Mouse (Mus musculus) erythroblast, embryonic 14.5 days (primary cell): ENCODE measurements around the gene Defb41. TPM values are rescaled to one million over a fixed set of nuclear protein-coding genes. Genes with fewer than 3 reads are reported as not detected.
"Not testable (repeated sequence)": the region's sequence is repeated elsewhere in the genome, so short reads cannot be mapped to it uniquely, and the experiment has no call there.

ENCODE experiments used
- H3K27me3 ChIP-seq: 2 replicates; pipeline ENCODE4 v1.6.1; 2012; ENCODE audit warnings: inconsistent platforms; ENCODE audit not compliant: control insufficient read depth
- H3K36me3 ChIP-seq: 2 replicates; pipeline ENCODE4 v1.6.1; 2012; ENCODE audit warnings: mild to moderate bottlenecking, inconsistent platforms; ENCODE audit not compliant: control insufficient read depth
- H3K4me1 ChIP-seq: 2 replicates; pipeline ENCODE4 v1.6.1; 2012; ENCODE audit warnings: inconsistent platforms; ENCODE audit not compliant: control insufficient read depth
- H3K4me3 ChIP-seq: replicated peaks from 2 replicates; pipeline ENCODE3; 2012; ENCODE audit warnings: moderate library complexity, mild to moderate bottlenecking, inconsistent platforms
- H3K9me3 ChIP-seq: 2 replicates; pipeline ENCODE4 v1.6.1; 2012; ENCODE audit warnings: low read length, inconsistent platforms, mixed read lengths; ENCODE audit not compliant: control insufficient read depth
- GATA1 ChIP-seq: IDR thresholded peaks from 2 replicates; pipeline ENCODE4 v1.6.1; 2012; ENCODE audit warnings: low read length, inconsistent platforms, mixed read lengths
- TAL1 ChIP-seq: IDR thresholded peaks from 3 replicates; pipeline ENCODE4 v1.6.1; 2012; ENCODE audit warnings: low read length, inconsistent platforms, mixed read lengths
- polyA plus RNA-seq: library from polyadenylated mRNA; stranded (reverse); fragments of >175 nt; gene quantifications from 2 replicates; pipeline ENCODE4 v1.2.3, GENCODE M21; 2012

Defb41 gene
- not detected in 2 replicates for polyA plus RNA-seq

DNA sequence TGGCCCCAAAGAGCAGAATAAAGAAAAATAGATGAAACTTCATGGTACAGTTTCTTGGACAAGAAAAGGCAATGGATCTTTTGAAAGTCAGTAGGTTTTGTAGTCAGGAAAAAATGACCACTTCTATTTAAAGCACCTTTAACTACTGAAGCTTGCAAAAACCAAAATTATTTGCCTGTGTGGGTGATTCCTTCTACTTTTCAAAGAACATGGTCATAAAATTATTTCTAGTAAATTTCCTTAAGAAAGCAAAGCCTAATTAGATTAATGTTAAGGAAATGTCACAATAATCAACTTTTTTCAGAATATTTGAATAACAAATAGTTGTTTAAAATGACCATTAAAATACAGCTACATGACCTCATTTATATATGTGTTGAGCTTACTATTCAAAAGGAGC is at the start of gene Defb41:
Gene Defb41 (minus strand): TSS at position 101 of the 400 bp plus-strand sequence.
- TF ChIP-seq GATA1 (no peak), TAL1 (no peak)
- H3K9me3 ChIP-seq: no peaks in the 10 kb centered on the region; the same call in 1 of the 2 replicates
- no peaks in the 10 kb centered on the region for H3K4me1 ChIP-seq
- H3K4me3 ChIP-seq: no peak within 1 kb of the TSS
- no peaks in the 10 kb centered on the region for H3K36me3 ChIP-seq
- no peaks in the 10 kb centered on the region for H3K27me3 ChIP-seq

DNA sequence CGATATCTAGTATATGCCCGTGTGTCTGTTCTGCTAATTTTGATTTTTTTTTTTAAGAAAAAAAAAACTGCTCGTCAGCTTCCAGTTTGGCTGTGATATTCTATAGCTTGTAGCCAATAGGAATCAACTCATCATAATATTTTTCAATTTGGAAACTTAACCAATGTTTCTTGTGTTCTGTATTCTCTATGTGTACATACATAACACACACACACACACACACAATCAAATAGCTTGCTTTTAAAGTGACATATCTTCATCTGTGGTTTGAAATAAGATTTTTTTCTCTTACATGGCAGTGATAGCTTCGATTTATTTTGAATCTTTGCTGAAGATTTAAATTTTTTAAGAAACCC is 43.5 kb upstream of the Defb41 start:
- no peaks in the 10 kb centered on the region for H3K36me3 ChIP-seq
- H3K9me3 ChIP-seq: no peaks in the 10 kb centered on the region
- no peaks in the 10 kb centered on the region for H3K27me3 ChIP-seq
- H3K4me3 ChIP-seq: no peak overlapping the region
- TF ChIP-seq TAL1 (no peak), GATA1 (no peak)
- H3K4me1 ChIP-seq: no peaks in the 10 kb centered on the region

DNA sequence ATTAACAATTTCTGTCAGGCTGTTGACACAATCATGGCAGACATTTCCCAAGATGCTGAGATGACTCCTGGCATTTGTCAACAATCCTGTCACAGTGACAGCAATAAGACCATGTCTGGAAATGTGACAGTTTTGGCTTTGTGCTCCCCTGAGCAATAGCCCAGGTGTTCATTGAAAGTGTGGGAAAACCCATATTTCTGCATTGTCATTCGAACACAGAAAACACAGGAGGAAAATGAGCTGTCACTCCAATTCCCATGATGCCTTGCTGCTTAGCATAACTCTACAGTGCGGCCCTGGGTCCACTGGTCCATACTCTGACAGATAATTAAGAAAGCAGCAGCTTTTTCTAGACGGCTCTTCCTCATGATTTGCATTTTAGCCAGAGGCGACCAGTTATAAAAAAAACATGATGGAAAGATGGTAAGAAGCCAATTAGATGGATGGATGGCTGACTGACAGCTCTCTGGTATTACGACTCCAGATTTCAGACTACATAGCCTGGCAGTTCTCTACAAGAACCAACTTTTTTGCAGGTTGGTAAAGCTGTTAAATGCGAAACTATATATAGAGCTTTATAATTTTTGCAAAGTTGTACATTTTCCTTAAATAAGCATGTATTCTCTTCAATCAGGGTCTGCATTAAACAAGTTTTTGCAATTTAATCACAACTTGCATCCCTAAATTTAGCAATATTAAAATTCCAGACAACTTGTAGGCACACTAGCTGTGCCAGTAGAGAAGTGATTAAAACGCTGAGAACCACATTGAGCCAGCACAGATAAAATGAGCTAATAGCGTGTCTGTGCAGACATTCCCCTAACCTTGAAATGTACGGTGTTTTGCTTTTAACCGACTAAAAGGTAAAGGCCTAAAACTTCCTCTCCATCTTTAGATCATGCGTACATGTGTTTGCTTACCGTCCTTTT is 42.9 kb upstream of the Defb41 start:
- Histone ChIP-seq H3K4me1 (no peaks in the 10 kb centered on the region), H3K36me3 (no peaks in the 10 kb centered on the region), H3K9me3 (no peaks in the 10 kb centered on the region), H3K4me3 (no peak overlapping the region), H3K27me3 (no peaks in the 10 kb centered on the region)
- TF ChIP-seq TAL1 (no peak), GATA1 (no peak)

DNA sequence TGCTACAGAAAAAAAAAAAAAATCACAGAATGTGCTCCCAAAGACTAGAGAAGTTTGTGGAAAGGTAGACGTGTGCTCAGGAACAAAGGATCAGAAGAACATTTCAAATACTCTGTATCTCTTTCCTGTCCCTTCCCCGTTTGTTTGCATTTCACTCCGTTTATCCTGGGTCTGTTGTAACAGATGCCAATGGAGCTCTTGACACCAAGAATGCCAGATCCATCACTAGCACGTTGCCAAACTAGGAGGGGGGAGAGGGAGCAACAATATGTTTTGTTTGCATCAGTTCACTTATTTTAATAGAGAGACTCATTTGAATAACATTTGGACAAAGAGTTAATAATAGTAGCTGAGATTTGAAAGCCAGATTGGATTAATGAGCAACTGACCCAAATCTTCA is 27.6 kb upstream of the Defb41 start:
- Histone ChIP-seq H3K27me3 (no peaks in the 10 kb centered on the region), H3K36me3 (no peaks in the 10 kb centered on the region)
- TF ChIP-seq GATA1 (no peak), TAL1 (no peak)

DNA sequence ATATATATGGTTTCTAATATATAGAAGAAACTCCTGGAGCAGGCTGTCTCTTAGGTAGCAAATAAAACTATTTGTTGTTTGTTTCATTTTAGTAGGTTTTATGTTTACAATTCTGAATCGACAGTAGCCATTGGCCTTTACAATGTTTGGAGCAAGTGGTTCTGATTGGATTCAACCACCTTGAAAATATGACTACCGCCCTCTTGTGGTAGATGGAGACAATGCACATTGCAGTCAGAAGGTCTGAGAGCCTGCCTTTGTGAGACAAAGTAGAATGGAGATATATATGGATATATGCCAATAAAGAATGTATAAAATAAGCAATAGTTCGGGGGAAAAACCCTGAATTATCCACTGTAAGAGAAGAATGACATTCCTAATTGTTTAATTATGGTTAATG is 23.9 kb upstream of the Defb41 start:
- no peak for TF ChIP-seq GATA1
- Histone ChIP-seq H3K4me1 (no peaks in the 10 kb centered on the region), H3K9me3 (no peaks in the 10 kb centered on the region), H3K4me3 (no peak overlapping the region), H3K36me3 (no peaks in the 10 kb centered on the region), H3K27me3 (no peaks in the 10 kb centered on the region)

More for the DNA sequence above, 27.6 kb upstream of the Defb41 start:
- Histone ChIP-seq H3K4me3 (no peak overlapping the region), H3K4me1 (no peaks in the 10 kb centered on the region), H3K9me3 (no peaks in the 10 kb centered on the region)

DNA sequence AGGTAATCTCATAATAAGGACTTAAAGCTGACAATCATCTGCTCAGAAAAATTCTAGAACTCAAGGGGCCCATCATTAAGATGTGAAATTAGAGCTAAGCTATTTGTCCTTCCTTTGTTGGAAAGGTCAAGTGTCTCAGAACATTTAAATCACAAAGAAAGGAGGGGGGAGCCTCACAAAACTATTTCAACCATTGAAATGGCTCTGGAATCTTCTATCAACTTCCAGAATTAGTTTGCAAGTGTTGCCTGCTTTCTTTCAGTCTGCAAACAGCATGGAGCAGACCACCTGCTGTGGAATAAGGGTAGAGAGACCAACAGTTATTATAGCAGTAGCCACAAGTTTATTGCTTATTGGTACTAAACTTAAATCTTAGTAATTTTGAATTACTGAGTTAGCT is 22.4 kb upstream of the Defb41 start:
- H3K4me1 ChIP-seq: no peaks in the 10 kb centered on the region
- no peaks in the 10 kb centered on the region for H3K27me3 ChIP-seq
- H3K36me3 ChIP-seq: no peaks in the 10 kb centered on the region
- H3K4me3 ChIP-seq: no peak overlapping the region
- no peak for TF ChIP-seq GATA1
- no peak for TF ChIP-seq TAL1
- no peaks in the 10 kb centered on the region for H3K9me3 ChIP-seq

DNA sequence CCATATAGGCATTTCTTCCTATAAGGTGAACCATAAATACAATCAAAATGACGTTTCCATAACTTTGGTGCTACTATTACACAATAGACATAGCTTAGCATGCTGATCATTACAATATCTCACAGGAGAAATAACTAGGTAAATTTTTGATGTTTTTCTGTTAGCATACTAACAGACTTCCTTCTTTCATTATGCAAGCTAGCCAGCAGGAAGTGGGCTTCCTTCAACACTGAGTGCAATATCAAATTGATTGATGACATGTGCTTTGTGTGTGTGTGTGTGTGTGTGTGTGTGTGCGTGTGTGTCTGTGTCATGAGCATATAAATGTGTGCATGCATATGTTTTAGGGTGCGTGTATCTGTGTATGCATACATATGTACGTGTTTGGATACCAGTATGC is 6.2 kb upstream of the Defb41 start:
- Histone ChIP-seq H3K4me1 (no peaks in the 10 kb centered on the region), H3K27me3 (no peaks in the 10 kb centered on the region), H3K9me3 (no peaks in the 10 kb centered on the region; the same call in 1 of the 2 replicates), H3K4me3 (no peak overlapping the region), H3K36me3 (no peaks in the 10 kb centered on the region)
- TF ChIP-seq TAL1 (no peak), GATA1 (no peak)

DNA sequence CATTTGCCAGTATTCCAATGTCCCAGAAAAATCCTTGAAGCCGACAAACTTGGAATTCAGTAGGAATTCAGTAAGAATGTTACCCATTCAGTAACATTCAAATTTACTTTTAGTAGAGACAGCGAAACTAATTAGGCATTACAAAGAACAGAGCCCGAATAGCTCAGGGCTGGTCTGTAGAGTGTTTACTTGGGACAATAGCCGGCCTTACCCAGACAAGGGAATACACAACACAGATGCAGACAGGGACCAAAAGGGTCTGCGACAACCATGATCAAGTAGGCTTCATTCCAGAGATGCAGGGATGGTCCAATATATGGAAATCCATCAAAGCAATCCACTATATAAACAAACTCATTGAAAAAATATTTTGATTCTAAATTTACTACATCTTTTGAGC is 3.9 kb upstream of the Defb41 start:
- no peaks in the 10 kb centered on the region for H3K27me3 ChIP-seq
- no peaks in the 10 kb centered on the region for H3K36me3 ChIP-seq
- no peak overlapping the region for H3K4me3 ChIP-seq
- TF ChIP-seq TAL1 (no peak), GATA1 (no peak)
- H3K9me3 ChIP-seq: no peaks in the 10 kb centered on the region; the same call in 1 of the 2 replicates
- no peaks in the 10 kb centered on the region for H3K4me1 ChIP-seq

DNA sequence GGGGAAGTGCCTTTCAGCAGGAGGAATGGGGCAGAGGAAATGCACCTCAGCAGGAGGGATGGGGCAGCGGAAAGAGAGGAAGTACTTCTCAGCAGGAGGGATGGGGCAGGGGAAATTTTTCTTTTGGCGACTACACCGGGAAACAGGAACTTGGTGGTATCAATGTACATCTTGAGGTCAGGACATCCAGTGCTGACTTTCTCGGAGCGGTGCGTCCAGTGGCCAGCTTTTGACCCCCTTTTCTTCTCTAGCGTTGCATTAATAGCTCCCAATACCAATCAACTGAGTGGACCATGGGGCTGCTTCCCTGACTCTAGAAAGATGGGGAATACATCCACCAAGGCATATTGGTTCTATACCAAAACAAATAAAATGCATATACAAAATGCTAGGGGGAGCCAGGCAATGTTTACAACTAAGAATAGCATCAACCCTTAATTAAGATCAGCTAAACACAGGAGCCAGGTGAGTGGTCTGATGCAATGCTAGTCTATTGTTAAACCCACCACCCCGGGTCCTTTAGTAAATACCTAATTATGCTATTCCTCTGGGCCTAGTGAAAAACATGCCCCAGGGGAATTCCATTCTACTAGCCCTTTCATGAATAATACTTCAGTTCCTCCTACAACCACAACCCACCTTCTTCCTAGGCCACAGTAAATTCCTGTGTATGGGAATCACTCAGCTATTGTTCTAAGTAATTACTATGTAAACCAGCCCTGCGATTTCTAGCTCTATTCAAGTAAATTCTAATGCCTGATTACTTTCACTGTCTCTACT is 18.9 kb downstream of the Defb41 start:
- not testable (repeated sequence) for H3K9me3 ChIP-seq, H3K27me3 ChIP-seq, H3K4me1 ChIP-seq, H3K4me3 ChIP-seq, H3K36me3 ChIP-seq

DNA sequence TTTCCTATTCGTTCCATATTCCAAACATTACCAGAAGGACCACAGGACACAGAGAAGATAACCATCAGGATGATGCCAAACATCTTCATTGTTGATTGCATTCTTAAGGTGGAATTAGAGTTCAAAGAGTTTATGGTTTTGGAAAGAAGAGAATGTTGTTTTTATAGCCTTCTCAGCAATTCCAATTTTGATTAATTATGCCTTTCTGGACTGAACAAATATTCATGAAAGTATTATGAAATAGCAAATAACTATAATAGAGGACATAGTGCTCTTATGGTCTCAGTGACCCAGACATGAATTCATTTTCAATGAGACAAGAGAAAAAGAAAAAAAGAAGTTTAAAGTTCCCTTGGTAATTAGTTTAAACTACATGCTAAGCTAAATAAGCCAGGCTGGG is 27.6 kb downstream of the Defb41 start, which contains the start of gene Defb18:
Gene Defb18 (minus strand): TSS at position 101 of the 400 bp plus-strand sequence.
- Histone ChIP-seq H3K36me3 (no peaks in the 10 kb centered on the region), H3K4me3 (no peak within 1 kb of the TSS), H3K27me3 (no peaks in the 10 kb centered on the region), H3K9me3 (no peaks in the 10 kb centered on the region), H3K4me1 (no peaks in the 10 kb centered on the region)
- TF ChIP-seq TAL1 (no peak), GATA1 (no peak)
